Mouse (Mus musculus) lung, embryonic 16.5 days (tissue): ENCODE data around the gene Gm26602. TPM values are rescaled to one million over a fixed set of nuclear protein-coding genes. Genes with fewer than 3 reads are reported as not detected.
A peak's percentile ranks its signal among the peaks of the same experiment; 100 is the strongest.

ENCODE experiments used
- ATAC-seq: fragments of 200-750 bp; cut with Nextera tagmentation; 2 replicates; pipeline ENCODE4 v1.8.0; 2017; ENCODE audit warnings: low read depth, mild to moderate bottlenecking, moderate library complexity
- H3K27ac ChIP-seq: fragments of 300-500 bp; sonication (generic); 2 replicates; pipeline ENCODE4 v1.5.1; 2014; ENCODE audit warnings: mild to moderate bottlenecking, control low read depth, low read length
- H3K27me3 ChIP-seq: fragments of 300-500 bp; sonication (generic); 2 replicates; pipeline ENCODE4 v1.6.1; 2014; ENCODE audit warnings: low read depth, low read length, mixed read lengths; ENCODE audit not compliant: control insufficient read depth, insufficient read depth
- H3K36me3 ChIP-seq: fragments of 300-500 bp; sonication (generic); 2 replicates; pipeline ENCODE4 v1.6.1; 2014; ENCODE audit warnings: low read length; ENCODE audit not compliant: control insufficient read depth, insufficient read depth
- H3K4me1 ChIP-seq: fragments of 300-500 bp; sonication (generic); replicated peaks from 2 replicates; pipeline ENCODE4 v1.6.1; 2014; ENCODE audit warnings: low read length, mixed read lengths; ENCODE audit not compliant: control insufficient read depth, insufficient read depth
- H3K4me2 ChIP-seq: fragments of 300-500 bp; sonication (generic); 2 replicates; pipeline ENCODE4 v1.6.1; 2014; ENCODE audit warnings: low read depth, low read length, control low read depth
- H3K4me3 ChIP-seq: fragments of 300-500 bp; sonication (generic); 2 replicates; pipeline ENCODE4 v1.5.1; 2014; ENCODE audit warnings: mild to moderate bottlenecking, low read length, control low read depth
- H3K9ac ChIP-seq: fragments of 300-500 bp; sonication (generic); 2 replicates; pipeline ENCODE4 v1.6.1; 2014; ENCODE audit warnings: low read length, control low read depth
- H3K9me3 ChIP-seq: fragments of 300-500 bp; sonication (generic); 2 replicates; pipeline ENCODE4 v1.6.1; 2016; ENCODE audit warnings: low read length; ENCODE audit not compliant: control insufficient read depth
- WGBS: fragments of 180-500 bp; shearing (Covaris S2); extraction: QIAGEN DNeasy Blood & Tissue Kit; methylation state at CpG from one replicate; pipeline ENCODE4 v1.1.7; 2014; 5-methylcytosine and 5-hydroxymethylcytosine counted together
- polyA plus RNA-seq: library from polyadenylated mRNA; unstranded; fragments of >200 nt; fragmentation: Nextera tagmentation; extraction: Ambion mirVana; gene quantifications from 2 replicates; pipeline ENCODE4 v1.2.1, GENCODE M21; 2015

The Gm26602 gene
- polyA plus RNA-seq, 1 experiment from 2014 or later, result 12.8 TPM

DNA sequence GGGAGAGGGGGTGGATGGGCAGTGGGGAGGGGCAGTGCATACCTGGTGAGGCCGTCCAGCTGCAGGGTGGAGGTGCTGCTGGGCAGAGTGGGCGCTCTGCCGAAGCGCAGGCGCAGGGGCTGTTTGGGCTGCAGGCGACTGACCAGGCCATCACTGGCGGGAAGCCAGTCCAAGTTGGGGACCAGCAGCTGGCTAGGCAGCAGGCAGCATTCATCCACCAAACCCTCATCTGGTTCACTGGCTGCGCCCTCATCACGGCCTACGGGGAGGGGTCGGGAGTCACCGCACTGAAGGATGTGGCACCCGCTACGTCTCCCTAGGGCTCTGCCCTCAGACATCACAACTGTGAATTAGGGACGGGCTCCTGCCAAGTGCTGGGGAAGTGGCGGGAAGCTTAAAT, 14.3 kb upstream of the Gm26602 start:
- Histone ChIP-seq H3K4me3 (no peak overlapping the region), H3K9me3 (no peaks in the 10 kb centered on the region), H3K36me3 (peaks cover 16% of the 10 kb centered on the region), H3K4me2 (no peak overlapping the region), H3K9ac (no peak overlapping the region), H3K27ac (no peak overlapping the region), H3K4me1 (peaks cover 9% of the 10 kb centered on the region; the same call in 1 of the 2 replicates), H3K27me3 (no peaks in the 10 kb centered on the region)
- WGBS, result 85% methylated on average over 16 of the region's 16 CpGs
- no peak for ATAC-seq

DNA sequence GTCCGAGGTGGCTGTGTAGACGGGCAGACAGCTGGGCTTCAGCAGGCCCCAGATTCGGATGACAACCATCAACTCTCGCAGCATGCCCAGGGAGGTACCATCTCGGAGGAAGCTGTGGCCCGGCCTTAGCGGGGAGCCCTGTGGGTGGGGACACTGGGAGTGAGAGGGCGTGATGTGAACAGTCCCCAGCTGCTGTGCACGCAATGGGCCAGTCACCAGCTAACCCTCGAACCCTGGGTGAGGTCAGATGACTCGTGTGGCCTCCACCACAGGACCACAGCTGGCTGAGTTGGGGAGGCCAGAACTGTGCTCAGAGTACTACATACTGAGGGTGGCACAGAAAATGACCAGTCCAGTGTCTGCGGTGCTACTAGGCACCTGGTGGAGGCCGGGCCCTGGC, 13.8 kb upstream of the Gm26602 start:
- ATAC-seq, result peak; percentile 44
- H3K4me3 ChIP-seq, result no peak overlapping the region
- H3K9me3 ChIP-seq, result no peaks in the 10 kb centered on the region
- H3K27me3 ChIP-seq, result no peaks in the 10 kb centered on the region
- no peak overlapping the region for H3K27ac ChIP-seq
- no peak overlapping the region for H3K4me2 ChIP-seq
- 68% methylated on average over 13 of the region's 13 CpGs for WGBS
- peaks cover 16% of the 10 kb centered on the region for H3K36me3 ChIP-seq
- peaks cover 9% of the 10 kb centered on the region; the same call in 1 of the 2 replicates for H3K4me1 ChIP-seq
- H3K9ac ChIP-seq, result no peak overlapping the region

DNA sequence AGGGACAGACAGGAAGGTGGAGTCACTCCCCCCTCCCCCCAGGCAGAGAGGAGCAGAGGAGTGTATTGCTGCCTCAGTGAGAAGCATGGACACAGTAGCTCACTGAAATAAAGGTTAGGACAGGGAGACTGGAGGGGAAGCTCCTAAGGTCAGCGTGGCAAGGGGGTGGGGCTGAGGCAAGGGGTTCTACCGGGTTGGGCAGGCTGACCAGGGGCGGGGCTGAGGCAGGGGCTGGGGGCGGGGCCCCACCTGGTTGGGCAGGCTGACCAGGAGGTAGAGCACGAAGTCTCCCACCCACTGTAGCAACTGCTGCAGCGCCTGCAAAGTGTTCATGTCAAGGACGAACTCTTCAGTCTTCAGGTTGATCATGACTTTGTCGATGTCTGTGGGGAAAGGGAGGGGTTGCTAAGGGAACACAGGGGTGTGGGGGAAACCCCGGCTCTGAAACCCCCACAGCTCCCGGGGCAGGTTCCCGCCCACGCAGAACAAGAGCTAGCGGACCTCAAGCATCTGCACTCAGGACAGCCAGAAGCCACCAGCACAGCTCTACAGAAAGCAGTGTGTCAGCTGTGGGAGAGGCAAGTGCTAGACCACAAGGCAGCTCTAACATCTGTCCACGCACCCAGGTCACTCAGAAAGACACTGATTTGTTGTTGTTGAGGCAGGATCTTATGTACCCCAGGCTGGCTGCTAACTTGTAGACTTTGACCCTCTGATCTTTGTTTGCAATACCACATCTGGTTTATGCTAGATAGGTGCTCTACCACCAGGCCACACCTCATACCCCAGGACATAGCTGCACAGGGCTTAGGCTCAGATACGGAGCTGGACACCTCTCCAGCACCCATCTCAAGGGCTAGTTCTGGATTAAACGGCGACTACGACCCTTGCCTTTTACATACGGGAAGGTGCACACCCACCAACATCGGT, 13.1 kb upstream of the Gm26602 start:
- Histone ChIP-seq H3K4me2 (no peak overlapping the region), H3K9me3 (no peaks in the 10 kb centered on the region), H3K27me3 (no peaks in the 10 kb centered on the region), H3K9ac (no peak overlapping the region), H3K27ac (no peak overlapping the region), H3K4me3 (no peak overlapping the region), H3K4me1 (peaks cover 9% of the 10 kb centered on the region; the same call in 1 of the 2 replicates), H3K36me3 (peaks cover 20% of the 10 kb centered on the region)
- 51% methylated on average over 20 of the region's 20 CpGs for WGBS
- no peak for ATAC-seq

DNA sequence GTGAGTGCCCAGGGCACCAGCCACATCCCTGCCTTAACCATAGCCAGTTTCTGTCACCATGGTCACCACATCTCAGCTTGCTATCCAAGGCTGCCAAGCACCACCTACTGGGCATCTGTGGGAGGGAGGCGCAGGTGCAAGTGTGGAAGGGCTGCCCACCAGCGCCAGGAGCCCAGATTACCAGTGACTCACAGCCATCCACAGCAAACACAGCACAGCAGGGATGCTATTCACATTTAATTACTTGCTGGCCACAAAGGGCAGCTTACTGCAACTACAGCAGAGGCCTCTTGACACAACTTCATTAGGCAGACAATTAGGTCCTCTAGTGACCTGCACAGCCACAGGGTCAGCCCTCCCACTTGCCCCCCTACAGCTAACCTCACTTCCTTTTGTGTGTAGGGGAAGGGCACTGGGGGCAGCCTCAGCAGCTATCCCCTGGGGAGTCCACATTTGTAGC, 9.7 kb upstream of the Gm26602 start:
- H3K9ac ChIP-seq, result no peak overlapping the region
- H3K9me3 ChIP-seq, result no peaks in the 10 kb centered on the region
- no peak for ATAC-seq
- no peak overlapping the region for H3K4me2 ChIP-seq
- no peaks in the 10 kb centered on the region for H3K27me3 ChIP-seq
- H3K4me3 ChIP-seq, result no peak overlapping the region
- no peak overlapping the region for H3K27ac ChIP-seq
- WGBS, result 84% methylated on average over 2 of the region's 2 CpGs
- peaks cover 37% of the 10 kb centered on the region for H3K36me3 ChIP-seq
- H3K4me1 ChIP-seq, result peaks cover 9% of the 10 kb centered on the region; the same call in 1 of the 2 replicates

DNA sequence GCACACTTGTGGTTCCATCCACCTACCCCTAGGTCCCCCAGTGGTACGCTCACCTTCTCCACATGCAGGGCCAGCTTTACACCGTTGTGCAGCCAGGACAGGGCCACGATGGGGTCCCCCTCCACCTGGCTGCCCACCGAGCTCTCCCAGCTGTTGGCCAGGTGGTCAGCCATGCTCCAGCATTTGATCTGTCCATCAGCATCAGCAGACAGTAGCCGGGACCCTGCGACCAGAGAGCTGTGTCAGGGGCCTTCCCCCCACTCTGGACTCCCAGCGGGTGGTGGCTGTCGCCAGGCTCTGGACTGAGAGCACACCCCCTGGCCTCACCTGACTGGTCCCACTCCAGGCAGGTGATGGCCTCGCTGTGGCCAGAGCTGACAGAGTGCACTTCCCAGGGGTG, 3.9 kb upstream of the Gm26602 start:
- H3K9ac ChIP-seq, result no peak overlapping the region
- H3K36me3 ChIP-seq, result peaks cover 41% of the 10 kb centered on the region
- H3K9me3 ChIP-seq, result no peaks in the 10 kb centered on the region
- H3K4me1 ChIP-seq, result peaks cover 5% of the 10 kb centered on the region; the same call in 1 of the 2 replicates
- ATAC-seq, result no peak
- no peak overlapping the region for H3K4me2 ChIP-seq
- WGBS, result 89% methylated on average over 9 of the region's 9 CpGs
- no peaks in the 10 kb centered on the region for H3K27me3 ChIP-seq
- no peak overlapping the region for H3K4me3 ChIP-seq
- no peak overlapping the region for H3K27ac ChIP-seq

DNA sequence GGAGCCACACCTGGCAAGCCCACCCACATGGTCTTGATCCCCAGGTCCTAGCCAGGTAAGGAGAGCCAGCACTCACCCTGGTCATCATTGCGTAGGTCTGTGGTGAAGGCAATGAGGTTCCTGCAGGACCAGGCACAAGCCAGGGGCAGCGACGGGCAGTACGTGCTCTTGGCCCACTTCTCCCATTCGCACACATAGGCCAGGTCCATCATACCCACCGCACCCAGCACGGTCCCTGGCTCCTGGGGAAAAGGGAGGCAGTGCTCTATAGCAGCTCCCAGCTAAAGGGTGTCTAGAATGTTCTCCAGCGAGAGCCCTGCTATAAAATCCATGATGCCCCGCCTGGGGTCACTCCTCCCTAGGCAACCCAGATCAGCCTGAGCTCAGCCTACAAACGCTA, 3.2 kb upstream of the Gm26602 start:
- H3K36me3 ChIP-seq, result peaks cover 45% of the 10 kb centered on the region
- no peaks in the 10 kb centered on the region for H3K9me3 ChIP-seq
- peaks cover 5% of the 10 kb centered on the region; the same call in 1 of the 2 replicates for H3K4me1 ChIP-seq
- H3K27me3 ChIP-seq, result no peaks in the 10 kb centered on the region
- no peak overlapping the region for H3K27ac ChIP-seq
- H3K4me3 ChIP-seq, result no peak overlapping the region
- ATAC-seq, result no peak
- no peak overlapping the region for H3K9ac ChIP-seq
- H3K4me2 ChIP-seq, result no peak overlapping the region
- WGBS, result 91% methylated on average over 10 of the region's 10 CpGs

DNA sequence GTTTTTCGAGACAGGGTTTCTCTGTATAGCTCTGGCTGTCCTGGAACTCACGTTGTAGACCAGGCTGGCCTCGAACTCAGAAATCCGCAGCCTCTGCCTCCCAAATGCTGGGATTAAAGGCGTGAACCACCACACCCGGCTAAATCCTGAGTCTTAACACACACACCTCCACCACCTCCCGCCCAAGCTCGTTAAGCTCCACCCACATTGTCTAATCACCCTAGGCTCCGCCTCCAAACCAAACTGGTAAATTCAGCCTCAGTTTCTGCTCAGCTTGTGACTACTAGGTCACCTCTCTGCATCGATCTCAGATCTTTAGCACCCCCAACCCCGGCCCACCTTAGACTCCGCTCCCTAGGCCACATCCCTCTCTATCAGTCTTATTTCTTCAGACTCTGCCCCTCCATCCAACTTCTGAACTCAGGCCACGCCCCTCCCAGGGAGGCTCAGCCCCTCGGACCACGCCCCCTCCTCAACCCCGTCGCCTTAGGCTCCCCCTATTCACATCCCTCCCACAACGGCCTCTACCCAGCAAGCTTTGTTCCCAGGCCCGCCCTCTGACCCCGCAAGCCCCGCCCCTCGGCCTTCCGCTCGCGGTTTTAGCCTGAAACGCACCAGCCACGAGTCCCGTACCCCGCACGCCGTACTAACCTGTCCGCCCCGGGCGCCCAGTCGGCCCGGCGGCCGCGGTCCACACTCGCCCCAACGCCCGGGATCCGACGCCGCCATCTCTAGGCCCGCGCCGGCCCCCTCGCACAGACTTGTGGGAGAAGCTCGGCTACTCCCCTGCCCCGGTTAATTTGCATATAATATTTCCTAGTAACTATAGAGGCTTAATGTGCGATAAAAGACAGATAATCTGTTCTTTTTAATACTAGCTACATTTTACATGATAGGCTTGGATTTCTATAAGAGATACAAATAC, 2.2 kb upstream of the Gm26602 start, which contains the start of gene Med16:
Med16 (minus strand) TSS at position 757 of the 925 bp plus-strand sequence.
- peaks cover 41% of the 10 kb centered on the region for H3K36me3 ChIP-seq
- 2% methylated on average over 52 of the region's 52 CpGs for WGBS
- no peaks in the 10 kb centered on the region for H3K27me3 ChIP-seq
- H3K4me1 ChIP-seq, result peaks cover 5% of the 10 kb centered on the region; the same call in 1 of the 2 replicates
- H3K9ac ChIP-seq, result peak within 1 kb of the TSS; percentile 97
- ATAC-seq, result peak; percentile 98
- H3K4me3 ChIP-seq, result peak within 1 kb of the TSS; percentile 85
- H3K27ac ChIP-seq, result peak within 1 kb of the TSS; percentile 97
- peak within 1 kb of the TSS; percentile 58 for H3K4me2 ChIP-seq
- H3K9me3 ChIP-seq, result no peaks in the 10 kb centered on the region

DNA sequence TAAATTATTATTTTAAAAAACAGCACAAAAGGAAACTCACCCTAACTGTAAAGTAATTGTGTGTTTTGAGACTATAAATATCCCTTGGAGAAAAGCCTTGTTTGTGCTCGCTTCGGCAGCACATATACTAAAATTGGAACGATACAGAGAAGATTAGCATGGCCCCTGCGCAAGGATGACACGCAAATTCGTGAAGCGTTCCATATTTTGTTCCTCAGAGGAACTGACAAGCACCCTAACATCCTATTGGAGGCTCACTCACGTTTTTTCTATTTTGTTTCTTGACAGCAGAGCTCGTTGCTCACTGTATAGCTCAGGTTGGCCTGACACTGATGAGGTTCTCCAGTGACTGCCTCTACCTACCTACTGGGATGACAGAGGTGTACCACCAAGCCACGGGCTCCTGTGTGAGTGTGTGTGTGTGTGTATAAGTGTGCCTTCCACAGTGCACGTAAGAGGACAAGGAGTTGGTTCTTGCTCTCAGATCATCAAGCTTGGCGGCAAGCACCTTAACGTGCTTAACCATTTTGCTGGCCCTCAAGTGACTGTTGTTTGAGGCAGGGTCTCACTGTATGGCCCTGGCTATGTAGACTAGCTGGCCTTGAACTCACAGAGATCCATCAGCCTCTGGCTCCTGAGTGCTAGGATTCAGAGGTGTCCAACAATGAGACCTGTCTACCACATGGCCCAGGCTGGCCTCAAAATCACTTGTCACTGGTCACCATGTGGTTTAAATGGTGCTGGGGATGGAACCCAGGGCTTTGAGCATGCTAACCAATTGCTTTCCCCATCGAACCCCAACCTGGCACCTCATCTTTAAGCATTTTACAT, 1.3 kb upstream of the Gm26602 start:
- Histone ChIP-seq H3K36me3 (peaks cover 37% of the 10 kb centered on the region), H3K27me3 (no peaks in the 10 kb centered on the region), H3K9me3 (no peaks in the 10 kb centered on the region), H3K4me1 (peaks cover 6% of the 10 kb centered on the region), H3K4me3 (peak overlapping the region; percentile 9; the same call in 1 of the 2 replicates), H3K4me2 (peak overlapping the region; percentile 39), H3K27ac (peak overlapping the region; percentile 50), H3K9ac (peak overlapping the region; percentile 11; the same call in 1 of the 2 replicates)
- ATAC-seq, result peak; percentile 62
- 20% methylated on average over 14 of the region's 14 CpGs for WGBS
